Mouse (Mus musculus) right cerebral cortex, adult 18-20 months (tissue): ENCODE results near the gene Ly6g6f.
A peak's percentile ranks its signal among the peaks of the same experiment; 100 is the strongest.

ENCODE experiments used
- DNase-seq: peaks from one replicate; pipeline ENCODE4 v3.0.0; 2022; ENCODE audit warnings: mixed read lengths

The Ly6g6f gene

GRCm38 (mm10) chr17:35105740-35106389 lies 20.5 kb upstream of the Ly6g6f start:
- DNase-seq, result no peak

- DNase-seq, result no peak
Measured at GRCm38 (mm10) chr17:35104754-35105153, 19.3 kb upstream of the Ly6g6f start.

GRCm38 (mm10) chr17:35104079-35104478 lies 18.7 kb upstream of the Ly6g6f start:
- no peak for DNase-seq

- DNase-seq, result no peak
Measured at GRCm38 (mm10) chr17:35103221-35103690, 17.8 kb upstream of the Ly6g6f start.

GRCm38 (mm10) chr17:35102299-35102698 lies 16.9 kb upstream of the Ly6g6f start:
- no peak for DNase-seq

GRCm38 (mm10) chr17:35101161-35101560 lies 15.8 kb upstream of the Ly6g6f start:
- DNase-seq, result no peak

GRCm38 (mm10) chr17:35100196-35100765 lies 14.9 kb upstream of the Ly6g6f start:
- no peak for DNase-seq

- peak; percentile 79 for DNase-seq
Measured at GRCm38 (mm10) chr17:35097164-35097655, 11.8 kb upstream of the Ly6g6f start.

GRCm38 (mm10) chr17:35096597-35096996 lies 11.2 kb upstream of the Ly6g6f start:
- no peak for DNase-seq

- no peak for DNase-seq
Measured at GRCm38 (mm10) chr17:35094475-35095365, 9.3 kb upstream of the Ly6g6f start.

GRCm38 (mm10) chr17:35092403-35093198 lies 7.2 kb upstream of the Ly6g6f start:
- DNase-seq, result no peak

- DNase-seq, result no peak
Measured at GRCm38 (mm10) chr17:35090166-35090932, 4.9 kb upstream of the Ly6g6f start.

GRCm38 (mm10) chr17:35088825-35089644 lies 3.6 kb upstream of the Ly6g6f start, which contains the start of gene Abhd16a:
TSS of gene Abhd16a (plus strand) at chr17:35089263.
- DNase-seq, result peak; percentile 97

- DNase-seq, result no peak
Measured at GRCm38 (mm10) chr17:35088151-35088550, 2.7 kb upstream of the Ly6g6f start.

- no peak for DNase-seq
Measured at GRCm38 (mm10) chr17:35083929-35084497, 1.4 kb downstream of the Ly6g6f start.

GRCm38 (mm10) chr17:35082841-35083576 lies 2.4 kb downstream of the Ly6g6f start:
- DNase-seq, result no peak

GRCm38 (mm10) chr17:35080710-35081109 lies 4.7 kb downstream of the Ly6g6f start:
- no peak for DNase-seq

GRCm38 (mm10) chr17:35080248-35080647 lies 5.2 kb downstream of the Ly6g6f start:
- no peak for DNase-seq

- DNase-seq, result no peak
Measured at GRCm38 (mm10) chr17:35079778-35080177, 5.6 kb downstream of the Ly6g6f start.

GRCm38 (mm10) chr17:35077786-35078233 lies 7.6 kb downstream of the Ly6g6f start, which contains the start of gene Ly6g6d:
TSS of gene Ly6g6d (minus strand) at chr17:35078065.
- no peak for DNase-seq
